In genomic region chr9:55540391-55540770, GRCm38 (mm10) we compare ENCODE assay signal across 8 mouse cellular contexts. TPM values are rescaled to one million over a fixed set of nuclear protein-coding genes. Genes with fewer than 3 reads are reported as not detected.
DNase-seq lines count a peak whose midpoint lies in the region; ATAC-seq lines count a peak whose summit lies in the region.

No protein-coding gene starts in this region.

- peak overlapping the region; percentile 52 for H3K4me3 ChIP-seq in liver, embryonic 11.5 days (ENCODE audit: low read depth, low read length)
- H3K4me3 ChIP-seq in embryonic facial prominence, embryonic 14.5 days (ENCODE audit: low read depth, low read length) = peak overlapping the region; percentile 43
- H3K4me3 ChIP-seq in hindbrain, embryonic 15.5 days = peak overlapping the region; percentile 36
- H3K4me3 ChIP-seq in midbrain, embryonic 14.5 days (replicated peaks; ENCODE audit: low read depth, low read length) = peak overlapping the region; percentile 36

- no peaks in the 10 kb centered on the region for H3K9me3 ChIP-seq in liver, embryonic 11.5 days (ENCODE audit: control insufficient read depth, low read length)
- no peaks in the 10 kb centered on the region for H3K9me3 ChIP-seq in embryonic facial prominence, embryonic 14.5 days (ENCODE audit: control insufficient read depth, low read length)
- H3K9me3 ChIP-seq in hindbrain, embryonic 15.5 days = no peaks in the 10 kb centered on the region
- H3K9me3 ChIP-seq in midbrain, embryonic 14.5 days (ENCODE audit: control insufficient read depth, low read length) = no peaks in the 10 kb centered on the region

- no peak overlapping the region for H3K9ac ChIP-seq in liver, embryonic 11.5 days (ENCODE audit: low read depth, low read length)
- H3K9ac ChIP-seq in embryonic facial prominence, embryonic 14.5 days (ENCODE audit: low read depth, low read length) = peak overlapping the region; percentile 55
- H3K9ac ChIP-seq in hindbrain, embryonic 15.5 days = no peak overlapping the region
- H3K9ac ChIP-seq in midbrain, embryonic 14.5 days (replicated peaks; ENCODE audit: low read length) = no peak overlapping the region

- no peaks in the 10 kb centered on the region for H3K36me3 ChIP-seq in liver, embryonic 11.5 days (ENCODE audit: control insufficient read depth, insufficient read depth, low read length)
- no peaks in the 10 kb centered on the region for H3K36me3 ChIP-seq in embryonic facial prominence, embryonic 14.5 days (ENCODE audit: control insufficient read depth, insufficient read depth, low read length)
- no peaks in the 10 kb centered on the region for H3K36me3 ChIP-seq in hindbrain, embryonic 15.5 days
- H3K36me3 ChIP-seq in midbrain, embryonic 14.5 days (ENCODE audit: control insufficient read depth, insufficient read depth, low read length) = no peaks in the 10 kb centered on the region

- ATAC-seq in liver, embryonic 11.5 days (replicated peaks; ENCODE audit: low FRiP score) = no peak
- no peak for ATAC-seq in embryonic facial prominence, embryonic 14.5 days (ENCODE audit: low read depth)
- ATAC-seq in hindbrain, embryonic 15.5 days (ENCODE audit: low FRiP score, low read depth) = no peak
- no peak for ATAC-seq in midbrain, embryonic 14.5 days (ENCODE audit: low FRiP score, low TSS enrichment)

- 2% methylated on average over 12 of the region's 12 CpGs for WGBS in liver, embryonic 11.5 days
- WGBS in embryonic facial prominence, embryonic 14.5 days = 0% methylated on average over 12 of the region's 12 CpGs
- WGBS in hindbrain, embryonic 15.5 days = under 1% methylated on average over 12 of the region's 12 CpGs
- WGBS in midbrain, embryonic 14.5 days = under 1% methylated on average over 12 of the region's 12 CpGs

- peaks cover 86% of the 10 kb centered on the region for H3K27me3 ChIP-seq in liver, embryonic 11.5 days (replicated peaks; ENCODE audit: control insufficient read depth, insufficient read depth, low read length)
- H3K27me3 ChIP-seq in embryonic facial prominence, embryonic 14.5 days (replicated peaks; ENCODE audit: control insufficient read depth, insufficient read depth, low read length) = peaks cover 78% of the 10 kb centered on the region
- peaks cover 66% of the 10 kb centered on the region for H3K27me3 ChIP-seq in hindbrain, embryonic 15.5 days
- H3K27me3 ChIP-seq in midbrain, embryonic 14.5 days (ENCODE audit: control insufficient read depth, insufficient read depth, low read length) = peaks cover 88% of the 10 kb centered on the region

- DNase-seq in liver, embryonic 11.5 days (ENCODE audit: low spot score) = no peak
- DNase-seq in liver = no peak
- DNase-seq in embryonic facial prominence, embryonic 14.5 days (ENCODE audit: low spot score) = no peak
- DNase-seq in midbrain, embryonic 14.5 days = no peak
- no peak for DNase-seq in urinary bladder, postnatal 10 days (ENCODE audit: low spot score)
- DNase-seq in frontal cortex, postnatal 10 days (ENCODE audit: low spot score in 2 of 2) = no peak
- DNase-seq in thymus, postnatal 36 days = no peak

- H3K4me1 ChIP-seq in liver, embryonic 11.5 days (replicated peaks; ENCODE audit: control insufficient read depth, insufficient read depth, low read length) = peaks cover 13% of the 10 kb centered on the region; the same call in 1 of the 2 replicates
- H3K4me1 ChIP-seq in embryonic facial prominence, embryonic 14.5 days (ENCODE audit: control insufficient read depth, insufficient read depth, low read length) = 0 out of 2 replicates have a peak, but pooled peaks cover 4% of the 10 kb centered on the region
- H3K4me1 ChIP-seq in hindbrain, embryonic 15.5 days (replicated peaks) = peaks cover 26% of the 10 kb centered on the region
- H3K4me1 ChIP-seq in midbrain, embryonic 14.5 days (ENCODE audit: control insufficient read depth, insufficient read depth, low read length) = peaks cover 9% of the 10 kb centered on the region

- H3K4me2 ChIP-seq in liver, embryonic 11.5 days = peak overlapping the region; percentile 78
- peak overlapping the region; percentile 66 for H3K4me2 ChIP-seq in embryonic facial prominence, embryonic 14.5 days (ENCODE audit: low read depth, low read length)
- peak overlapping the region; percentile 63 for H3K4me2 ChIP-seq in hindbrain, embryonic 15.5 days
- peak overlapping the region; percentile 59 for H3K4me2 ChIP-seq in midbrain, embryonic 14.5 days (ENCODE audit: low read length)

- no peak overlapping the region for H3K27ac ChIP-seq in liver, embryonic 11.5 days (ENCODE audit: low read depth, low read length)
- peak overlapping the region; percentile 45; the same call in 1 of the 2 replicates for H3K27ac ChIP-seq in embryonic facial prominence, embryonic 14.5 days (replicated peaks; ENCODE audit: low read depth, low read length)
- H3K27ac ChIP-seq in hindbrain, embryonic 15.5 days (replicated peaks) = no peak overlapping the region
- no peak overlapping the region for H3K27ac ChIP-seq in midbrain, embryonic 14.5 days (replicated peaks; ENCODE audit: low read depth, low read length)

RNA-seq across cellular contexts. Expression of gene Isl2, which starts 1.9 kb away (rescaled TPM):
- polyA plus RNA-seq in liver, embryonic 11.5 days (2014; fragmentation: Nextera tagmentation; extraction: Ambion mirVana) = 2.1 TPM in 2 replicates
- polyA plus RNA-seq in embryonic facial prominence, embryonic 14.5 days (2014; fragmentation: Nextera tagmentation; extraction: Ambion mirVana) = 7.3 and 7.9 TPM in 2 replicates
- polyA plus RNA-seq in hindbrain, embryonic 15.5 days (2015; fragmentation: Nextera tagmentation; extraction: Ambion mirVana) = 4.2 and 6.4 TPM in 2 replicates
- 3.6 and 4.2 TPM in 2 replicates for polyA plus RNA-seq in midbrain, embryonic 14.5 days (2014; fragmentation: Nextera tagmentation; extraction: Ambion mirVana)

RNA-seq across cellular contexts. Expression of gene Etfa, which starts 28.3 kb away (rescaled TPM):
- polyA plus RNA-seq in liver, embryonic 11.5 days (2014; fragmentation: Nextera tagmentation; extraction: Ambion mirVana) = 195 and 217 TPM in 2 replicates
- polyA plus RNA-seq in embryonic facial prominence, embryonic 14.5 days (2014; fragmentation: Nextera tagmentation; extraction: Ambion mirVana) = 182 and 191 TPM in 2 replicates
- 98.3 and 99.8 TPM in 2 replicates for polyA plus RNA-seq in hindbrain, embryonic 15.5 days (2015; fragmentation: Nextera tagmentation; extraction: Ambion mirVana)
- 75.6 and 94.1 TPM in 2 replicates for polyA plus RNA-seq in midbrain, embryonic 14.5 days (2014; fragmentation: Nextera tagmentation; extraction: Ambion mirVana)
